Mouse (Mus musculus): ENCODE data around the gene Gprin2. TPM values are rescaled to one million over a fixed set of nuclear protein-coding genes. Genes with fewer than 3 reads are reported as not detected.
A peak's percentile ranks its signal among the peaks of the same experiment; 100 is the strongest.

Gene Gprin2
- polyA plus RNA-seq, 1 experiment from 2014 or later, result 0.46 TPM

GRCm38 (mm10) chr14:34142316-34142715, 59.1 kb downstream of the Gprin2 start:
- H3K27ac ChIP-seq (replicated peaks), result no peak overlapping the region
- H3K9me3 ChIP-seq (ENCODE audit: control insufficient read depth, low read length), result no peaks in the 10 kb centered on the region
- H3K27me3 ChIP-seq (ENCODE audit: control insufficient read depth, insufficient read depth, low read length), result no peaks in the 10 kb centered on the region
- H3K36me3 ChIP-seq (ENCODE audit: control insufficient read depth, insufficient read depth, low read length), result no peaks in the 10 kb centered on the region
- 50% methylated on average over 1 of the region's 1 CpGs for WGBS
- TF ChIP-seq EP300 (optimal IDR thresholded peaks at IDR 0.05) (no peak), CTCF (IDR thresholded peaks at IDR 0.05; ENCODE audit: low read depth) (no peak)
- 0 out of 2 replicates have a peak, but pooled peaks have one; percentile 35 for ATAC-seq (ENCODE audit: low FRiP score, low TSS enrichment)
- no peak for DNase-seq (ENCODE audit: low spot score)
- H3K4me2 ChIP-seq (replicated peaks; ENCODE audit: low read depth), result no peak overlapping the region
- H3K9ac ChIP-seq (ENCODE audit: low read length), result no peak overlapping the region
- H3K4me1 ChIP-seq (replicated peaks; ENCODE audit: control insufficient read depth, insufficient read depth), result no peaks in the 10 kb centered on the region
- no peak overlapping the region for H3K4me3 ChIP-seq (ENCODE audit: low read depth, low read length)

GRCm38 (mm10) chr14:34139671-34140664, 61.5 kb downstream of the Gprin2 start:
- Histone ChIP-seq H3K27me3 (ENCODE audit: control insufficient read depth, insufficient read depth, low read length) (no peaks in the 10 kb centered on the region), H3K27ac (replicated peaks) (no peak overlapping the region), H3K4me1 (replicated peaks; ENCODE audit: control insufficient read depth, insufficient read depth) (no peaks in the 10 kb centered on the region), H3K9ac (ENCODE audit: low read length) (no peak overlapping the region), H3K9me3 (ENCODE audit: control insufficient read depth, low read length) (no peaks in the 10 kb centered on the region), H3K36me3 (ENCODE audit: control insufficient read depth, insufficient read depth, low read length) (no peaks in the 10 kb centered on the region), H3K4me2 (replicated peaks; ENCODE audit: low read depth) (no peak overlapping the region), H3K4me3 (ENCODE audit: low read depth, low read length) (no peak overlapping the region)
- TF ChIP-seq EP300 (optimal IDR thresholded peaks at IDR 0.05) (no peak), CTCF (IDR thresholded peaks at IDR 0.05; ENCODE audit: low read depth) (no peak)
- WGBS, result 61% methylated on average over 15 of the region's 15 CpGs
- ATAC-seq (ENCODE audit: low FRiP score, low TSS enrichment) (peak; percentile 24; the same call in 1 of the 2 replicates), DNase-seq (ENCODE audit: low spot score) (no peak)

Other genes starting within 250 kb of the Gprin2 start
- gene Rbp3, start 247.7 kb downstream of the Gprin2 start, polyA plus RNA-seq (2015; fragmentation: Nextera tagmentation; extraction: Ambion mirVana), result 0.01 TPM in 1 of 2 replicates, not detected in the other
- 0.04 TPM in 1 of 2 replicates, not detected in the other for gene Zfp488, start 222.9 kb downstream of the Gprin2 start, polyA plus RNA-seq (2015; fragmentation: Nextera tagmentation; extraction: Ambion mirVana)
- not detected in 2 replicates for gene Gm30083, start 186.5 kb downstream of the Gprin2 start, polyA plus RNA-seq (2015; fragmentation: Nextera tagmentation; extraction: Ambion mirVana)
- not detected in 2 replicates for gene Gm5460, start 184.9 kb downstream of the Gprin2 start, polyA plus RNA-seq (2015; fragmentation: Nextera tagmentation; extraction: Ambion mirVana)
- not detected in 2 replicates for gene Antxrl, start 148.9 kb downstream of the Gprin2 start, polyA plus RNA-seq (2015; fragmentation: Nextera tagmentation; extraction: Ambion mirVana)
- 65.7 and 66.2 TPM in 2 replicates for gene Anxa8, start 115.7 kb downstream of the Gprin2 start, polyA plus RNA-seq (2015; fragmentation: Nextera tagmentation; extraction: Ambion mirVana)
- gene A630023A22Rik, start 98.9 kb downstream of the Gprin2 start, polyA plus RNA-seq (2015; fragmentation: Nextera tagmentation; extraction: Ambion mirVana), result 0.15 and 0.24 TPM in 2 replicates
- 0.22 and 0.24 TPM in 2 replicates for gene Npy4r, start 49.2 kb downstream of the Gprin2 start, polyA plus RNA-seq (2015; fragmentation: Nextera tagmentation; extraction: Ambion mirVana)
- 1.0 and 1.5 TPM in 2 replicates for gene Syt15, start 17.9 kb upstream of the Gprin2 start, polyA plus RNA-seq (2015; fragmentation: Nextera tagmentation; extraction: Ambion mirVana)
- 4.1 TPM in 2 replicates for gene Shld2, start 108.8 kb upstream of the Gprin2 start, polyA plus RNA-seq (2015; fragmentation: Nextera tagmentation; extraction: Ambion mirVana)
- 48.8 and 49.4 TPM in 2 replicates for gene Glud1, start 109.1 kb upstream of the Gprin2 start, polyA plus RNA-seq (2015; fragmentation: Nextera tagmentation; extraction: Ambion mirVana)
- gene Fam25c, start 153.8 kb upstream of the Gprin2 start, polyA plus RNA-seq (2015; fragmentation: Nextera tagmentation; extraction: Ambion mirVana), result 793 and 847 TPM in 2 replicates
- gene Sncg, start 173.1 kb upstream of the Gprin2 start, polyA plus RNA-seq (2015; fragmentation: Nextera tagmentation; extraction: Ambion mirVana), result 29.0 and 29.7 TPM in 2 replicates
- 4.1 TPM in 2 replicates for gene Mmrn2, start 173.8 kb upstream of the Gprin2 start, polyA plus RNA-seq (2015; fragmentation: Nextera tagmentation; extraction: Ambion mirVana)